Mouse (Mus musculus): ENCODE results near the gene Gm49450.
A peak's percentile ranks its signal among the peaks of the same experiment; 100 is the strongest.
"Not testable (repeated sequence)": the region's sequence is repeated elsewhere in the genome, so short reads cannot be mapped to it uniquely, and the experiment has no call there.

Gm49450 gene

DNA sequence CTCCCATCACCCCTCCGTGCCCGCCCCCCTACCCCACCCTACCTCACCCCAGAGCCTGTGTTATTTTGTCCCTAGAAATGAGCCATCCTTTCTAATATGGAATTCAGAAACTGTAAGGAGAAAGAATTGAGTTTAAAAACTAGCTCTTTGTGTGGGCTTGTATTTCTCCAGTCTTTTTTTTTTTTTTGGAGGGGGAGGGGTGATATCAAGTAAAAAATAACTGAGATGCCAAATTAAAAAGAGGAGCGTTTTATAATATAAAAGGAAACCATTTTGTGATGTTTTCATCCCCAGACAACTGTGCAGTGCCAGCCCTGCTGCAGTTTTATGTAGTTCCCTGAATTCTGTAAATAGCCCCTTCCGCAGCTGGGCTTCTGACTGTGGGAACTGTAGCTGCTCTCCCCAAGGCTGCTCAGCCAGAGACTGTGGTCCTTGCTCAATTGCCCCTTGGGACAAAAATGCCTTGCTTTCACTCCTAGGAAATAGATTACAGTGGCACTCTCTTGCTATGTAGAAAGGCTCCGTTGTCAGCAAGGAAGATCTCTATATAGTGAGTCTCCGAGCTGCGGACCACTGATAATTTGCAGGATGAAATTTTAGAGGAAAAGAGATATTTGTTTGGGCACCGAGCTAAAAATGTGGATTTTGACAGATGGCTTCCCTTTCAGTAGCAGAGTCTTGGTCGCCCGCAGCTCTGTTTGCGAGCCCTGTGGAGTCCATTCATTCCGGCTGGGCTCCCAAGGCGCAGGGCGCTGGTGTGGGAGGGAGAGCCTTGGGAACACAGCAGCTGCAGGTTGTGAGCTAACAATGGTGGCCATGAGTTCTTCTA is 1.3 kb upstream of the Gm49450 start:
- DNase-seq: no peak

DNA sequence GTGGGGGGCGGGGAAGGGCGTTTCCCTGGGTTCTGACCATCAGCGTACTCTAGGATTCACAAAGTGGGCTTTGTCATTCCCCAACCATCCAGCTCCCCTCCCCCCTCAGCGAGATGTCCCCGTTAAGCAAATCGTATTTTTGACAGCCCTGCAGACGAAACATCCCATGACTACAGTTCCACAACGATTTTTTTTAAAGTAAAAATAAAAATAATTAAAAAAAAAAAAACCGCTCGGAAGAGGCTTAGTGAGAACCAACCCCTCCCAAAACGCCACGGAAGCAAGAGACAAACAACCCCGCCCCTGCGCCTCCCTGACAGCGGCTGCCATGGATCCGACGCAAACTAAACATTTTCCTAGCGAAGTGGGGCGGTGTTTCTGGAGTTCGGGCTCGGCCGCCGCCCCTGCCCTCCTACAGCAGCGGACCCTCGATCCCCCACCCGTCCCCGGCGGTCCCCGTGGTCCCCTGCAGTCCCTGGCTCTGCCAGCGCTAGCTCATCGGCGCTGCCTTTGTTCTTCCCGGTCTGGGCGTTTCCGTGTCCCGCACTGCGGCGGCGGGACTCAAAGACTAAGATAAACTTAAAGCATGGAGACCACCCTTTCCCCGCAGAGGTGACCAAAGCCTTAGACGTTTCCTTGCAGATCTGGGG is 475 bp downstream of the Gm49450 start:
- DNase-seq: peak; percentile 86

DNA sequence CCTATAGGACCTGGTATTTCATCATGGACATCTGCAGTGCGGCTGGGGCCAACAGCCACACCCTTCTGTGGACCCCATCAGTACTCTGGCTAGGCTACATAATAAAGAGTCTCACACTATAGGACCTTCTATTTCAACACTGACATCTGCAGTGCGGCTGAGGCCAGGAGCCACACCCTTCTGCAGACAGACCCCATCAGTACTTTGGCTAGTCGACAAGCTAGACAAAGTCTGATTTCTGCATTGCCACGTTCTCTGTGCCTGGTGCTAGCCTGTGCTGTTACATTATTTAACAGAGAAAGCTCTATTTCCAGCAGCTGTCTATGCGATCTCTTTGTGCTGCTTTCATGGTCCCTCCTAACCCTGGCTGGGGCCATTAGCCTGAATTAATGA is 1.3 kb downstream of the Gm49450 start:
- no peak for DNase-seq

DNA sequence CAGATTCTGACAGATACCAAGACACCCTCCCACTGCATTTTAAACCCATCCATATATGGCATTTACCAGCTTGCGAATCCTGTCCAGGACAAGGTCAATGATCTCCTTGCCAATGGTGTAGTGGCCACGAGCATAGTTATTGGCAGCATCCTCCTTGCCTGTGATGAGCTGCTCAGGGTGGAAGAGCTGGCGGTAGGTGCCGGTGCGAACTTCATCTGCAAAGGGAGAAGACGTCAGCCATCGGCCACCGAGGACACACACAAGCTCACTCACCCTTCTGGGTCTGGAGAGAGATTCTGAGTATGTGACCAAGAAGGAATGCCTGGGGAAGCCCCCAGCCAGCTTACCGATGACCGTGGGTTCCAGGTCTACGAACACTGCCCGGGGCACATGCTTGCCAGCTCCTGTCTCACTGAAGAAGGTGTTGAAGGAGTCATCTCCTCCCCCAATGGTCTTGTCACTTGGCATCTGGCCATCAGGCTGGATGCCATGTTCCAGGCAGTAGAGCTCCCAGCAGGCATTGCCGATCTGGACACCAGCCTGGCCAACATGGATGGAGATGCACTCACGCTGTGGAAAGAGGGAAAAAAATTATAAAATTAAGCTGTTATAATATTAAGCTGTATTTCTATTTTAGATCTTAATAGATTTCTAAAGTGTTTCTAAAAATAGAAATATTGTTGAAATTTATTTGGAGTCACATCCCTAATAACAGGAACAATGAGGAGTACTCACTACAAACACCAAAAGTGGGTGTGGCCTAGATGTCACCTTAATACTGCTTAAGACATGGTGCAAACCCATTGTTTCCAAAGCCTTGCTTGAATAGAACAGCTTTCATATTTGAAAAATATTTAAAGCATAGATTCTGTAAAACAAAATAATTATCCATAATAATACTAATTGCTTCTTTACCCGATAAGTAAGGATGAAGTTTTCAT is 2.0 kb downstream of the Gm49450 start:
- DNase-seq: not testable (repeated sequence)

DNA sequence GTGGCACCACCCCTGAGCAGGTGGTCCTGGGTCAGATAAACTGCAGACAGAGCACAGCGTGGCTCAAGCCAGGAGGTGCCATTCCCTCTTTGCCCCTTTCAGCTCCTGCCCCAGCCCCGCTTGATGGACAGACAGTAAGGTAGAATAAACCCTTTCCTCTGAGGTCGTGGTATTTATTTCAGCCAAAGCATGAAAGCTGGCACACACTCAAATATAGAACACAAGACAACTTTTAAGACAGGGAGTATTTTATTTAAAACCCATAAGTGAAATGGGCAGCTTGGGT is 3.8 kb downstream of the Gm49450 start:
- DNase-seq: no peak

DNA sequence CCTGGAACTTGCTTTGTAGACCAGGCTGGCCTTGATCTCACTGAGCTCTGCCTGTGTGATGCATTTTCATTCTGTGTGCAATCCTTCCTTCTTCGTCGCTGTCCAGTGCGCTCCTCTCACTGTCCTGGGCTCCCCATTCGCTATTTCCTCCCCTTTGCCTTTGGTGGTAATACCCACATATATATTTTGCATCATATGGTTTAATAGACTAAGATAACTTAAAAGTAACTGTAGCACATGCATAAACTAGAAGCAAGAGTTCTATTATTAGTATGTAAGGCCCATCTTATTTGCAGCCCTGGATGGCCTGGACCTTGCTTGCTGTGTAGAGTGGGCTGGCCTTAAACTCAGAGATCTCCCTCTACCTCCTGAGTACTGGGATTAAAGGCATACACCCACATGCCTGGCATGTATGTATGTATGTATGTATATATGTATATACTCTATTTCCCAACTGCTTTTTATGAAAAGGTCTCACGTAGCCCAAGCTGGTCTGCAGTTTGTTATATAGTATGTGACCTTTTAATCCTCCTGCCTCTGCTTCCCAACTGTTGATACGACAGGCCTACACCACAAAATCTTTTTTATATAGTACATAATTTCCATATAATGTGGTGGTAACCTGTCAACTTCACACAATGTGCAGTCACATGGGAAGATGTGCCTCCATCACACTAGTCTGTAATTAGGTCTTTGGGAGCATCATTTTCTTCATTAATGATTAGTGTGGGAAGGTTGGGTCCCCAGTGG is 4.3 kb downstream of the Gm49450 start:
- DNase-seq: no peak

DNA sequence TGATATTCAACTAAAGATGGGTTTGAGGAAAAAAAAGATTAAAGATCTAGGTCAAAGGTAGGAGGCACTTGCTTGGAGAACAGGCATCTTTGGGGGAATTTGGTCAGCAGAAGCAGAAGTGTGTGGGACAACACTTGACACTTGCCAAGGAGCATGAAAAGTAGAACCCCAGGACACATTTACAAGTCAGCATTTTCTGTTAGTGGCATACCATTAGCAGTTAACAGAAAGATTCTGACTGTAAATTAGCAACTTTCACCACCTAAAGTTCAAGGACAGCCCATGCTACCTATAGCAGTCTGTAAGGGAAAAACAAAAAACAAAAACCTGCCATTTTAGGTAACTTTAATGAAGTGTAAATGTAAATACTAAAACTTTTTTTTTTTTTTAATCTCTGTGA is 5.0 kb downstream of the Gm49450 start:
- DNase-seq: no peak

DNA sequence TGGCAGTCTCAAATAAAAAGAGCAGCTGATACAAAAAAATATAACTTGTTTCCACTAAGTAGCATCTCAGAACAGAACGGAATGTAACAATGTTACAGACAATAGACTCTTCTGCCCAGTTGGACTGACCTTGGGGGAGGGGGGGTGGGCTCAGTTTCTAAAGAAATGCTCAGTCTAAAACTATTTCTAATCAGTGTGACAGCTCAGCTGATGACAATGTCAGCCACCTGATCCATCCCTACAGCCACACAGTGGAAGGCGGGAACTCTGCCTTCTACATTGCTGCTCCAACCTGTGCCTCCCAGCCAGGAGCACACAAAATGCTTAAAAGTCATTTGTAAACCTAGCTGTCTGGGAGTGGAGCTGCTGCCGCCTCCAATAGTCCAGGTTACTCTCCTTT is 5.5 kb downstream of the Gm49450 start:
- DNase-seq: no peak

DNA sequence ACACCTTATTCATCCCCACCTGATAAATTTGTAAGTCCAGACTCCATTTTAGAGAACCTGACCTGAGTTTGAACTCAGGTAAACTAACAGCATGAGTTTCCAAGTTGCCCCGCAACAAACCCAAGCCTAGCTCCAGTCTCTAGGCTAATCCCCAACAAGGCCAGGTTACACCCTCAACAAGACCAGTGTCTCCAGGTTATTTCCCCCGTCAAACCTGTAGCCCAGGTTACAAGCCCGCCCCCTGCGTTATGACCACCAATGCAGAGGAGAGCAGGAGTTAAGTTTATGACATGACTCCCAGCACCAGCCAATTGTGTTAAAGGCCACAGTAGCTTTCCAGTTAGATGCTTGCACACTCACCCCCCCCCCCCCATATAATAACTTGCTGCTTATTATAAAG is 10.2 kb downstream of the Gm49450 start:
- no peak for DNase-seq

DNA sequence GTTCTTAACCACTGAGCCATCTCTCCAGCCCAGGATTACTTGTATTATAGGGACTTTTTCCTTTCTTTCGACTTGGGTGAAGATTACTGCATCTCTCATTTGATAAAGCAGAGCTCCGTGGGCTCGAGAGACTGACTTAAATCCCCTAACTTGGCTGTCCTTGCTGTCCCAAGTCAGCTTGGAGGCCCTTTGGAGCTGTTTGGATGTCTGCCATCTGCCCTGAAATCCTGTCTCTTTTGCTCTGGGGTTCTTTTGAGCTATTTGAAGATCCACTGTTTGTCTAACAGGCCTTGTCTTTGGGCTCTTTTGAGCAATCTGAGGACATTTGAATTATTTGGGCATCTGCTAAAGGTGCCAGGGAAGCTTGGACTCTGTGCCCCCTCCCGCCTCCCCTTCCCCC is 11.3 kb downstream of the Gm49450 start:
- DNase-seq: no peak

DNA sequence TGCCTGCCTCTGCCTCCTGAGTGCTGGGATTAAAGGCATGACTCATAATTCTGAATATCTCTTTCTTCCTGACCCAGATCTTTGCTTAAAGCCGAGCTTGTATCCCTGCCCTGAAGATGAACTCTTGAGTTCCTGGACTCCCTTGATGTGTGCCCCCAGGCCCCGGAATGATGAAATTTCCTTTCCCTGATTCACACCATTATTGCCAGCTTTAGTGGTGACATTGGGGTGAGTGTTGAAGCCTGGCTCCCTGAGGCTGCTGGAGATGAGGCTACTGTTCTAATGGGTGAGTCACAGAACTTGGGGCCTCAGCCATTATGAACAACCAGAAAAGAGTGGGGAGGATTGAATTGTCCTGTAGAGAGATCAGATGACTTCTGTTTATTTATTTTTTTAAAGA is 11.8 kb downstream of the Gm49450 start:
- DNase-seq: no peak

DNA sequence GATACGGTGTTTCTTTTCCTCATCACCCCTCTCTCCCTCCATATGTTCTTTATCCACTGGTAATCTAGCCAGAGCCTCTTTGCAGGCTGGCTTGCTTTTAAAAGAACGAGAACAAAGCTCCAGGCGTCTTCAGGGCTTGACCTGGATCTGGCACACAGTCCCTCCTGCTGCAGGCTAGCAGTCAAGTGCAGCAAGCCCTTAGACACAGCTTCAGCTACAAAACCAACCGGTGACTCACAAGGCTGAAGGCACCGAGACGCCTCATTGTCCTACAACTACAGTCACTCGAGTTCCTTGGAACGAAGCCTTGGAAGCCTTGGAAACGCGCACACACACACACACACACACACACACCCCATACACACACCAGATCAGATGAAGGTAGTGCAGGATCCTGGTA is 12.5 kb downstream of the Gm49450 start:
- no peak for DNase-seq

DNA sequence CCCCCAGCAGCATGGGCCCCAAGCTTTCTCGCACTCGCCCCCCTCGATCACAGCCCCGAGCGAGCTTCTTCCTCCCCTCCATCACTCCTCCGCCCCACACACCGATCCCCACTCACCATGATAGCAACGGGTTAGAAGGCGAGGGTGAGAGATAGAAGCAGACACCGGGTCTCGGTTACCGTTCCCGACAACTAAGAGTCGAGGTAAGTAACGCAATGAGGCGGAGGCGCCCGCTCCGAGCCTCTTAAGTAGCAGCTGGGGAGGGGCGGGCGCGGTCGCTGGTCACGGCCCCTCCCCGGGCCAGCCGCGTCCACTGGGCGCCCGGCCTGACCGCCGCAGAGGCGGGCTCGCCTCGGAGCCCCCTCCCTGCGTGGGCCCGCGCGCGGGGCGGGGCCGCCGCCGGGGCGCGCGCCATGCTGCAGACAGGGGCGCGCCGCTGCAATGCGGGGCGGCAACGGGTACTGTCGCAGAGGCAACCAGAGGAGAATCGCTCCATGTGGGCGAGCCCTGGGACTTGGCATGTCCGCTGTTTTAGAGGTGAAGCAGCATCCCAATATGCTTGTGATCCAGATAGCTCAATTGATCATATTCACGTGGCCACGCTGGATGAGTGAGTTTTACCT is 19.0 kb downstream of the Gm49450 start, which contains the start of gene Tuba1b:
TSS of gene Tuba1b (minus strand) at position 349 of the 623 bp plus-strand sequence.
- peak; percentile 94 for DNase-seq

DNA sequence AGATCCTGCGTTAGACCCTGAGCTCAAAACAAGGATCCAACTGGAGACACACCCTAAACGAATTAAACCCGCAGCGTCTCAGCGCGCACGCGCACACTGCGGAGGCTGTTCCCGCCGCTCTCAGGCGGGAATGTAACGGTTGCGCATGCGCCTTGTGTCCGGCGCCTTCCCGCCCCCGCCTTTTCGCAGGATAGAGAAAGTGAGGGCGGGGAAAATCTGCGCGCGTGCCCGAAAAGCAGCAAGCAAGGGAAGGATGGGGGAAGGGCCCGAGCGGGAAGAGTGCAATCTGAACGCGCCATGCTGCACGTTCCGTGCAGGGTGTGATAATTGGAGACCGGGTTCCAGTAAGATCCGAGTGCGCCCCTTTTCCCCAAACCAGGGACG is 19.5 kb downstream of the Gm49450 start:
- DNase-seq: peak; percentile 98

DNA sequence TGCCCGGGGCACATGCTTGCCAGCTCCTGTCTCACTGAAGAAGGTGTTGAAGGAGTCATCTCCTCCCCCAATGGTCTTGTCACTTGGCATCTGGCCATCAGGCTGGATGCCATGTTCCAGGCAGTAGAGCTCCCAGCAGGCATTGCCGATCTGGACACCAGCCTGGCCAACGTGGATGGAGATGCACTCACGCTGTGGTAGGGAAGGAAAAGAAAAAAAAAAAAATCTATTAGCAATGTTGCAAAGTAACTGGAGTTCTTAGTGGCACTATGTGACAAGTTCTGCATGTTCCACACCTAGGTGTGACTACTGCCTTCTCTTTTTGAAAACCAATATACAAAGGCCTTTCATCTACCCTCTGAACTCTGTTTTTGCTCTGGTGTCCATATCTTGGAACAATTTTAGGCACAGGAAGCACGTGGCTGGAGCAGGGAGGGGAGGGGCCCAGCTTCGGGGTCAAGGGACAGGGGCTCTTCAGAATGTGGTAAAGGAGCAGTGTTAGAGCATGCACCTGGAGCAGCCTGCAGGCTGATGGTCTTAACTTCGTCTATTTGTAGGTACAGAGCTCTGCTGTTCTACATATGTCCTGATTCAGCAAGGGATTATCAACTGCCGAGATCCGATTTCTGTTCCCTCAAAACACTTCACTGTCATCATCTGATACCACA is 20.2 kb downstream of the Gm49450 start:
- DNase-seq: not testable (repeated sequence)

DNA sequence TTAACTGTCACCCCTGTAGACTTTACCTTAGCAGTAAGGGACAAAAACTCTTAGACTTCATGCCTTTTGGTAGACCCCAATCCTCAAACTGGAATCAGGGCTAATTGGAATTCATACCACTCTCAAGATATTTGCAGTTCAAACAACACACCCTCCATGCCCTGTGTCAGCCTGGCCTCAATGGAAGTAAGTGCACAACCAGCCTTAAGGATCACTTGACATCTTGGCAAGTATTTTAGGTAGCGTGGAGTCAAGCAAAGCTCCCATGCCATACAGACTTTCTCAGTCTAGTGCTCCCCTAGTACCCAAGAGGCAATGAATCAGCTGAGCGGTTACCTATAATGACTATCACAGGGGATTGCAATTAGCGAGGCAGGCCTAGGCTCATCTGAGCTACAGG is 22.4 kb downstream of the Gm49450 start:
- no peak for DNase-seq

DNA sequence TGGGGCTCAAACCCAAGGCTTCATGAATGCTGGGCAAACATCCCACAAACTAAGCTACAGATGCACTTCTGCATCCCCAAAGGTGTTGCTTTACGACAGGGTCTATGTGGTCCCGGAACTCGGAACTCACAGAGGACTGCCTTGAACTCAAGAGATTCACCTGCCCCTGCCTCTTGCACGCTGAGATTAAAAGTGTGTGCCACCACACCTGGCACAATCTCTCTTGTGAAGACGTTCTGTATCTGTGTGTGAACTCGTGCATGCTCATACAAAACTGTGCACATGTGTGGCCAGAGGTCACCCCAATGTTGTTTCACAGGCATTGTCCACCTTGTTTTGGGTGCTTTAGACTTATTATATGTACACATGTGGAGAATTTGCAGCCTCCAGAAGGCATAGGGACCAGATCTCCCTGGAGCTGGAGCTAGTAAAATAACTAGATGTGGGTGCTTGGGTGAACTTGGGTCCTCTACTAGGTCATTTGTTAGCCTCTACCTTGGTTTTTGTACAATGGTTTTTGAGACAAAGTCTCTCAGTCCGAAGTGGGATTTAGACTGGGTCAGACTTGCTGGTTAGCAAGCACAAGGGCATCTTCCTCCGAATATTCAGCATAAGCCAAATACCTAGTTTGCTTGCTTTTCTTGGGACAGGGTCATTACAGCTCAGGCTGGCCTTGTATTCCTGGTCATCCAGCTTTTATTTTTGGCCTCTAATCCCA is 23.2 kb downstream of the Gm49450 start:
- DNase-seq: no peak

DNA sequence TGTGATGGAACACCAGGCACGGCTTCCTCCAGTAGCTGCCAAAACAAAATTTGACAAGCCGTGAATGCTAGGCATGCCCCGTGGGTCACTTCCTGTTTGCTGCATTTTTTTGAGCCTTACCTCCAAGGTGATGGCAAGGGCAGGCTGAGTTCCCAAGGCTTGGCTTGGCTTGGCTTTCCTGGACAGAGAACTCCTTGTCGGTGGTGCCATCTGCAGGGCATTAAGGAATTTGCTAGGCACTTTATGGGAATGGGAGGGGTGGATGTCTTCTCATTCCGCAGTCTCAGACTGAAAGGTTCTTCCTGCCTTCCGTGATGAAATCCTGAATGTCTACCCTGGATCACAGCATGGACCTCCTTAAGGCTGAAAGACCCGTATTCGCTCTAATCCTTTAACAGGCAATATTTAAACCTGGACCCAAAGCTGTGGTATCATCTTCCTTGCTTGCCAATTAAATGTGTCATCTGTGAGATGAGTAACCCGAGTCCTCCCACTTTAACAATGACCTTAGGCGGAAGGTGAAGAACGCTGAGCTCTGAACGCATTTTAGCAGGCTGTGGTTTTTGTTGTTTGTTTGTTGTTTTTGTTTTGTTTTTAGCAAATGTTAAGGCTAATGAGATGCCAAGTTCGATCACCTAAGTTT is 24.6 kb downstream of the Gm49450 start:
- peak; percentile 87 for DNase-seq

DNA sequence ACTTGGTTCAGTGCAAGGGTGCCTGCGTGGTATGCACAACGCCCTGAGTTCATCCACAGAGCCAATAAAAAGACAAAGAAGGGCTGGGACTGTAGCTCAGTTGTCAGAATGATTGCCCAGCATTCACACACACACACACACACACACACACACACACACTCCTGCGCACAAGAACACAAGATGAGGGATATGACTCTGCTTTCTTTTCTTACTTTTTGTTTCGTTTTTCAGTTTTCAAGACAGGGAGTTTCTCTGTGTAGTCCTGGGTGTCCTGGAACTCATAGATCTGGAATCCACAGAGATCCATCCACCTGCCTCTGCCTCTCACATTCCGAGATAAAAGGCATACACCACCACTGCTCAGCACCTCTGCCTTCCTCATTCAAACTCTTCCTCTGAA is 25.8 kb downstream of the Gm49450 start:
- no peak for DNase-seq

DNA sequence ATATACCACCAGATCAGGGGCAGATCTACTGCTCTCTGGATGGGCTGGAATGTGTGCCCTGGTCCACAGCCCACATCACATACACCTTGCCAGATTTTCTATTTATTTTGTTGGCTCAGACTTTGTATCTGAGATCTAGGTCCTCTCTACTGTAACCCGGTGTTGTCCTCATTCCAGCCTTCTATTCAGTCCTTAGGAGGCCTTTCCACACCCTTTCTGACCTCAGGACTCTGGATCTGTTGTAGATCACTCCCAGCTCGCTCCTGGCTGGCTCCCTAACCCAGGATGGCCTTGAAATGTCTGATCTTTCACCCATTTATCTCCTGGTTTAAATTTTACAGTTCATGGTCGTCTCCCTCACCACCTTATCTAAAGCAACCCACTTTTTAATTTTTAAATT is 28.7 kb downstream of the Gm49450 start:
- DNase-seq: no peak

Data from lung, postnatal 10 days (tissue).